Mouse (Mus musculus) testis, adult 2 months (tissue): ENCODE results near the gene Casq2. TPM values are rescaled to one million over a fixed set of nuclear protein-coding genes. Genes with fewer than 3 reads are reported as not detected.

Experiments used
- H3K27ac ChIP-seq: fragments of 200-500 bp; 2 replicates; pipeline ENCODE4 v1.5.1; 2012; ENCODE audit warnings: low read depth, low read length; ENCODE audit not compliant: control insufficient read depth, insufficient read depth
- H3K27me3 ChIP-seq: fragments of 200-500 bp; 2 replicates; pipeline ENCODE4 v1.6.1; 2012; ENCODE audit warnings: mild to moderate bottlenecking, low read length, moderate library complexity; ENCODE audit not compliant: control insufficient read depth, insufficient read depth
- H3K36me3 ChIP-seq: fragments of 200-500 bp; 2 replicates; pipeline ENCODE4 v1.6.1; 2012; ENCODE audit warnings: mild to moderate bottlenecking, low read length; ENCODE audit not compliant: control insufficient read depth, insufficient read depth
- H3K4me1 ChIP-seq: fragments of 200-500 bp; 2 replicates; pipeline ENCODE4 v1.6.1; 2012; ENCODE audit warnings: low read length; ENCODE audit not compliant: control insufficient read depth, insufficient read depth
- H3K4me3 ChIP-seq: fragments of 200-500 bp; 2 replicates; pipeline ENCODE4 v1.5.1; 2012; ENCODE audit warnings: low read depth, mild to moderate bottlenecking, low read length, moderate library complexity, mixed read lengths; ENCODE audit not compliant: control insufficient read depth
- CTCF ChIP-seq: fragments of 200-500 bp; IDR thresholded peaks from 2 replicates; pipeline ENCODE4 v1.5.1; 2012; ENCODE audit warnings: low read depth, mild to moderate bottlenecking, inconsistent platforms, low read length, moderate library complexity; ENCODE audit not compliant: control insufficient read depth, insufficient read depth, insufficient replicate concordance
- POLR2A ChIP-seq: fragments of 200-500 bp; IDR thresholded peaks from 2 replicates; pipeline ENCODE4 v1.6.1; 2012; ENCODE audit warnings: low read depth, mild to moderate bottlenecking, inconsistent platforms, low read length, moderate library complexity; ENCODE audit not compliant: control insufficient read depth
- polyA plus RNA-seq: library from polyadenylated mRNA; depleted of rRNA; stranded (reverse); fragments of >200 nt; gene quantifications from 2 replicates; pipeline ENCODE4 v1.2.3, GENCODE M21; 2012

Casq2 gene
- polyA plus RNA-seq, 1 experiment: 2.5 TPM

- Histone ChIP-seq H3K27ac (no peak overlapping the region), H3K27me3 (no peaks in the 10 kb centered on the region), H3K4me3 (no peak overlapping the region), H3K4me1 (no peaks in the 10 kb centered on the region), H3K36me3 (no peaks in the 10 kb centered on the region)
- TF ChIP-seq POLR2A (no peak), CTCF (no peak)
Measured at GRCm38 (mm10) chr3:102052036-102052435, 34.2 kb upstream of the Casq2 start.

- TF ChIP-seq CTCF: no peak
- no peak for TF ChIP-seq POLR2A
- Histone ChIP-seq H3K27me3 (no peaks in the 10 kb centered on the region), H3K36me3 (no peaks in the 10 kb centered on the region), H3K4me3 (no peak overlapping the region), H3K4me1 (no peaks in the 10 kb centered on the region), H3K27ac (no peak overlapping the region)
Measured at GRCm38 (mm10) chr3:102053293-102053692, 32.9 kb upstream of the Casq2 start.

GRCm38 (mm10) chr3:102055878-102056277 is 30.3 kb upstream of the Casq2 start:
- Histone ChIP-seq H3K4me3 (no peak overlapping the region), H3K27me3 (no peaks in the 10 kb centered on the region), H3K36me3 (no peaks in the 10 kb centered on the region), H3K27ac (no peak overlapping the region), H3K4me1 (no peaks in the 10 kb centered on the region)
- TF ChIP-seq CTCF: no peak
- TF ChIP-seq POLR2A: no peak

- Histone ChIP-seq H3K4me3 (no peak overlapping the region), H3K36me3 (no peaks in the 10 kb centered on the region), H3K27ac (no peak overlapping the region), H3K4me1 (peaks cover 5% of the 10 kb centered on the region), H3K27me3 (no peaks in the 10 kb centered on the region)
- TF ChIP-seq POLR2A (no peak), CTCF (no peak)
Measured at GRCm38 (mm10) chr3:102060065-102060464, 26.1 kb upstream of the Casq2 start.

- Histone ChIP-seq H3K4me3 (no peak overlapping the region; the same call in 1 of the 2 replicates), H3K4me1 (peaks cover 5% of the 10 kb centered on the region), H3K36me3 (no peaks in the 10 kb centered on the region), H3K27ac (no peak overlapping the region), H3K27me3 (no peaks in the 10 kb centered on the region)
- peak; percentile 94 for TF ChIP-seq CTCF
- TF ChIP-seq POLR2A: no peak
Measured at GRCm38 (mm10) chr3:102061923-102062670, 24.1 kb upstream of the Casq2 start.

GRCm38 (mm10) chr3:102062671-102063010 is 23.6 kb upstream of the Casq2 start:
- Histone ChIP-seq H3K27me3 (no peaks in the 10 kb centered on the region), H3K27ac (no peak overlapping the region), H3K36me3 (no peaks in the 10 kb centered on the region), H3K4me3 (no peak overlapping the region; the same call in 1 of the 2 replicates), H3K4me1 (peaks cover 5% of the 10 kb centered on the region)
- TF ChIP-seq POLR2A: no peak

- Histone ChIP-seq H3K4me1 (peaks cover 5% of the 10 kb centered on the region), H3K27me3 (no peaks in the 10 kb centered on the region), H3K4me3 (no peak overlapping the region), H3K36me3 (no peaks in the 10 kb centered on the region), H3K27ac (no peak overlapping the region)
- no peak for TF ChIP-seq POLR2A
- TF ChIP-seq CTCF: no peak
Measured at GRCm38 (mm10) chr3:102063273-102064120, 22.7 kb upstream of the Casq2 start.
